Mouse (Mus musculus) kidney, adult 9 months (tissue): ENCODE results near the gene 2010111I01Rik.
"Not testable (repeated sequence)": the region's sequence is repeated elsewhere in the genome, so short reads cannot be mapped to it uniquely, and the experiment has no call there.

Experiments
- DNase-seq: peaks from one replicate; pipeline ENCODE4 v3.0.0; 2022

The 2010111I01Rik gene

GRCm38 (mm10) chr13:63083139-63083538, 118.4 kb downstream of the 2010111I01Rik start:
- DNase-seq, result not testable (repeated sequence)

DNA sequence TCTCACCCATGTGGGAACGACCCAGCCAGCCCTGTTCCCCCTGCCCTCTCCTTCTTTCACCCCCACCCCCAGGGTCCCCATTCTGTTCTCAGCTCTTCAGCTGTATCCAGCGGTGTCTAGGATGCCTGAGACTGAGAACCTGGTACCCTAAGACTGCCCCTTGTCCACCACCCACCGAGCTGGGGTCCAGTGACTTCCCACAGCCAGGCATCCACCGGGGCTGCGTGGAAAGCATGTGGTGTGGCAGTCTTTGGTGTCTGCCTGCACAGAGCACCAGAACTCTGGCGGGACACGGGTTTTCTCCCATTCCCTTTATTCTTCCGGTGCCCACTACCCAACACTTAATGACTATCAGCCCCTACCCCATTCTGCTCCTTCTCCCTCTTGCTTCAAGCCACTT, 119.0 kb downstream of the 2010111I01Rik start:
- DNase-seq, result no peak

- DNase-seq, result no peak
Observed at GRCm38 (mm10) chr13:63087865-63088683, 123.4 kb downstream of the 2010111I01Rik start.

GRCm38 (mm10) chr13:63089513-63089912, 124.8 kb downstream of the 2010111I01Rik start:
- peak; percentile 30 for DNase-seq

DNA sequence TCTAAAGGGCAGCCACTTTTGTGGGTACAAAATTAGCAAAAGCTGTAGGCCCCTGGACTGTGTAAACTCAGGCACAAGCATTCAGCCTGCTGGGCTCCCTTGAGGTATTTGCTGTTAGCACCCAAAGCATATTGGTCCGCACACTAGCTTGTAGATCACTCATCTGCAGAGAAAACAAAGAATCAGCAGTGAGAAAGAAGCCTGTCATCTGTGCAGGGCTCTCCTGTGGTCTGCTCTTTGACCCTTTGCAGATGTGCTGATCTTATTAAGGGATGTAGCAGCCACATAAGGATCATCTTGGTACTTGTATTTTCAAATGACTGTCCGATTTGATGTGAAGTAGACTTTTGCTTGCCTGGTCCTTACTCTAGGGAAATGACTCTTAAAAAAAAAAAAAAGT, 126.6 kb downstream of the 2010111I01Rik start:
- DNase-seq, result no peak

DNA sequence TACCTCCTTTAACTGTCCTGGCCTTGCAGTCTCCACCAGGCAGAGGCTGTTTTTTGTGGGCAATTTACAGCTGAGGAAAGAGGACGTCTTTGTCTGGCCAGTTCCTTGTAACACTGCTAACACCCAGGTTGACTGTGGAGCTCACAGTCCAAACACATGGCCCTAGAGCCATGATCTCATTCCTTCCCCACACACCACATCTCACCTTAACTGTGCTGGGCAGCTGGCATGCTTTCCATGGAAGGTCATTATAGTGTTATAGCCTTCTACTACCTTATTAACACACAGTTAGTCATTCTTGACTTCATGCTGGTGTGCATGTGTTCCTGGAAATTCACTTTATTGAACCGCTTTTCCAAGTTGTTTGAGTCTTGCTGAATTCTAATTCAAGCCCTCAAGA, 127.6 kb downstream of the 2010111I01Rik start:
- no peak for DNase-seq

DNA sequence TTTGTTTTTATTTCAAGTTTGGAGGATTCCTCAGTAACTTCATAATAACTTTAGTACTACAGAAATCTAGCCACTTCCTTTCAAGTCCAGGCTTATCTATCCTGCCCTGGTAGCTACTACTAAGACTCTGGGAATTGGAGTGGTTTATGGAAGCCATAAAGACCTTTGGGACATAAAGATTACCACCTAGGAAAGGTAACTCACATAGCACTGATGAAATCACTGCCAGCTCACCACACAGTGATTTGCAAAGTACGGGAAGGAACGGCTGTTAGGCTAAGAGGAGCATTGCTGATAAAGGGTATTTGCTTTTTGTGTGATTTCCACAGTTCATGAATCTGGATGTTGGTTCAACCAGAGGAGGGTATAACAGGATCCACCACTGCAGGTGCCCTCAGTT, 128.2 kb downstream of the 2010111I01Rik start:
- DNase-seq, result no peak

DNA sequence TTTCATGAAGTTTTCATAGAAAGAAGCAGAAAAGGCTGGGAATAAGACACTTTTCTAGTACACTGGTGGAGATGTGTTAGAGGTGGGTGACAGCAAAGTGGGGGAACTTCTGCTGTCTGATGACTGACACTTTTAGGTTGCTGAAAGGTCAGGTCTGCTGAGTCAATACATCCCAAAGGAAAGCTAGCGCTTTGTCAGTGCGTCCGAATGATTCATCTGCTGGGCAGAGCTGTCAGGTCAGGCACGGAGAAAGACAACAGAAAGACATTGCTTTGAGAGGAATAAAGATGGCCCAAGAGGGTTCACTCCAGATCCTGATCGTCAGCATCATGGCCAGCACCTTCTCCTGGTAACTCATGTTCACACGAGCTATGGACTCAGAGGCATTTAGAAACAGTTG, 128.9 kb downstream of the 2010111I01Rik start:
- no peak for DNase-seq

- no peak for DNase-seq
Observed at GRCm38 (mm10) chr13:63094317-63095131, 129.8 kb downstream of the 2010111I01Rik start.

DNA sequence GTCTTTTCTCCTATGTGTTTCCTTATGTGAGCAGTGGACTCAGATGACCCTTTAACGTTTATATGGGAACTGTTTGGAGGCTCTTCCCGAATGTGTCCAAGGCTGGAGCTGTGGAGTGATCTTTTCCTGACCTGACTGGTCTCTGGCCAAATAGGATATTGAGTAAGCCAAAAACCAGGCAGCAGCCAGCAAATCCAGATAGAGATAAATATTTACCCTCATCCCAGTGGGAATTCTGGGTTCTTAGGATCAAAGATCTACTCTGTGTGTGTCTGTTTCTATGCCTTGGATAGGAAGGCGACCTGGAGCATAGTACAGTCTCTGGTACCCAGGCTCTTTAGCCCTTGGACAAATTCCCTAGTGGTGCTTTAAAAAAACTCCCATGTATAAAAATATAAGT, 132.1 kb downstream of the 2010111I01Rik start:
- DNase-seq, result peak; percentile 75

GRCm38 (mm10) chr13:63097440-63097930, 132.8 kb downstream of the 2010111I01Rik start:
- DNase-seq, result no peak

DNA sequence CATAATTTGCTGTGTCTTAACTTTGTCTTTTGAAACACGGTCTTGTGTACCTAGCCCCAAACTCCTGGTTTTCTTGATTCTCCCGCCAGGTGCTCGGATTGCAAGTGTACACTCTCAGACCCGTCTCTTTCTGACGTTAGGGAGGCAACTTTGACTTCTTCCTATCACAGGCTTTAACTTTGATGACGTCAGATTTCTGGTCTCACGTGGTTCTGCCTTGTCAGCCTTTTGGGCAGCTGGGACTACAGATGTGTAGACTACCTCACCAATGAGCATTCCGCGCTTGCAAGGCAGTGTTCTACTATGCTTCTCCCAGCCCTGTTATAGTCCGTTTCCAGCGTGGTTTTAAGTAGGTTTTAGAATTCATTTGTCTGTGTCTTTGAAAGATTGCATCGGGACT, 137.1 kb downstream of the 2010111I01Rik start:
- DNase-seq, result no peak

GRCm38 (mm10) chr13:63102848-63103585, 138.3 kb downstream of the 2010111I01Rik start:
- DNase-seq, result peak; percentile 30

- DNase-seq, result no peak
Observed at GRCm38 (mm10) chr13:63106574-63106973, 141.9 kb downstream of the 2010111I01Rik start.

DNA sequence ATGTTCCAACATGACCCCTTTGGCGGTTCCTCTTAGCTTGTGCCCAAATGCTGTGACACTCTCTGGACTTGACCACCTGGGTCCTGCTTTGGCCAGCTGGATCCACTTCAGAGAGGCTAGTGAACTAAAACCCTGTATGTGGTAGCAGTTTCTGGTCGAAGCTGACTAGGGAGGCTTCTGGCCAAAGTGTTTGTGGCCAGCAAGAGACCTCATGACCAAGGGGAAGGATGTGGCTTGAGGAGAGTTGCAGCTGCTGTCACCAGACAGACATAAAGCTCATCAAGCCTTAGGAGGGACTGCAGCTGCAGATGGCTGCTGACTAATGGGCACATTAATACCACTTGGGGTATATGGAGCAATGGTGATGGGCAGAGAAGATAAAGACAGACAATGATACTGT, 143.9 kb downstream of the 2010111I01Rik start:
- peak; percentile 27 for DNase-seq

DNA sequence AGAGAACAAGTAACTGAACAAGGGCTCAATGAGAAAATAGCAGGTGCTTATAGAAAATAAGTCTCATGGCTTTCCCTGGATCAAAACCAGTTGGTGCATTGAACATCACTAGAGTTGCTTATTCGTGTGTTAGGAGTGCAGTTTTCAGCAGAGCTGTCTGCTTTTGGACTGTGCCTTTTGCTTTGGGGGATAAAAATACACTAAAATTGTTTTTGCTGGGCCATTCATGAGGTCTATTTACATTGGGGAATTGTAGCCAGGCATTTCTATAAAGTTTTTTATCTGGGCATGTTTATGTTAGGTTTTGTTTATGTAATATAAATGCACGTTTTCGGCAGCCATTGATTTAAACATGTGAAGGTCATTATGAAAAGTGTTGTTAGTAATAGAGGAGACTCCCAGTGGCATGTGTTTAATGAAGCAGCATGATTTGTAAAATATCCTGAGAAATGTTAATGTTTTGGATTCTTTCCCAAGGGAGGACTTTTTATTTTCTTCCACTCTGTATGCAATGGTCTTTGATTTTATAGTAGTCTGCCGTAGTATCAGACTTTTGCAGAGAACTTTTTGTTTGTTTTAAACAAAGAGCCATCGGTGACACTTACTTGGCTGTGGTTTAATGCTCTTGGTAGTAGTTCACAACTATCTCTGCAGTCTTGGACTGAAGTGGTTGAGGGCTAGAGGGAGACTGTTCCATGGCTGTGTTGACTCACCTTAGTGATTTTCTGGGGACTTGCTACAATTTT, 146.8 kb downstream of the 2010111I01Rik start:
- DNase-seq, result no peak

GRCm38 (mm10) chr13:63112043-63112597, 147.4 kb downstream of the 2010111I01Rik start:
- DNase-seq, result peak; percentile 63

GRCm38 (mm10) chr13:63112598-63113372, 148.1 kb downstream of the 2010111I01Rik start:
- DNase-seq, result no peak

- DNase-seq, result no peak
Observed at GRCm38 (mm10) chr13:63113881-63114301, 149.2 kb downstream of the 2010111I01Rik start.

GRCm38 (mm10) chr13:63115187-63115784, 150.6 kb downstream of the 2010111I01Rik start:
- DNase-seq, result no peak
